Mouse (Mus musculus) E14TG2a.4 (cell line): ENCODE measurements around the gene Ngly1.

Experiments used
- CTCF ChIP-seq: conservative IDR thresholded peaks from 2 replicates; pipeline ENCODE4 v1.5.1; 2014; ENCODE audit warnings: low read length
- NANOG ChIP-seq: IDR thresholded peaks from 2 replicates; pipeline ENCODE4 v1.6.1; 2014; ENCODE audit warnings: borderline replicate concordance, low read length, mixed read lengths

GRCm38 (mm10) chr14:16261869-16262268 lies 12.8 kb downstream of the Ngly1 start:
- TF ChIP-seq CTCF (no peak), NANOG (no peak)
